In genomic region chr16:56801370-56802109, GRCm38 (mm10) we compare ENCODE assay signal across 22 mouse cellular contexts. TPM values are rescaled to one million over a fixed set of nuclear protein-coding genes. Genes with fewer than 3 reads are reported as not detected.
DNase-seq lines count a peak whose midpoint lies in the region; ATAC-seq lines count a peak whose summit lies in the region.
"Had no signal": no experiment of that assay in that cellular context is flagged by ENCODE, and none has a peak within 500 bp of the region (broad histone marks: within the 10 kb centered on the region; RNA-seq: fewer than 3 reads in every experiment).

No protein-coding gene starts in this region.

- H3K27ac ChIP-seq in liver, embryonic 12.5 days, result peak overlapping the region; percentile 80
- no peak overlapping the region for H3K27ac ChIP-seq in midbrain, embryonic 14.5 days (replicated peaks; ENCODE audit: low read depth, low read length)
- H3K27ac ChIP-seq: heart, adult 2 months; limb, embryonic 13.5 days; lung, embryonic 15.5 days; midbrain, embryonic 15.5 days had no signal

- no peaks in the 10 kb centered on the region for H3K27me3 ChIP-seq in erythroblast, embryonic 14.5 days (ENCODE audit: control insufficient read depth)
- no peaks in the 10 kb centered on the region for H3K27me3 ChIP-seq in liver, embryonic 12.5 days (replicated peaks)
- H3K27me3 ChIP-seq in midbrain, embryonic 14.5 days (ENCODE audit: control insufficient read depth, insufficient read depth, low read length), result no peaks in the 10 kb centered on the region
- H3K27me3 ChIP-seq: limb, embryonic 13.5 days; lung, embryonic 15.5 days; midbrain, embryonic 15.5 days had no signal

- no peaks in the 10 kb centered on the region for H3K36me3 ChIP-seq in erythroblast, embryonic 14.5 days (ENCODE audit: control insufficient read depth)
- no peaks in the 10 kb centered on the region for H3K36me3 ChIP-seq in liver, embryonic 12.5 days
- no peaks in the 10 kb centered on the region for H3K36me3 ChIP-seq in midbrain, embryonic 14.5 days (ENCODE audit: control insufficient read depth, insufficient read depth, low read length)
- H3K36me3 ChIP-seq: limb, embryonic 13.5 days; lung, embryonic 15.5 days; midbrain, embryonic 15.5 days had no signal

- peak overlapping the region; percentile 50 for H3K4me2 ChIP-seq in liver, embryonic 12.5 days
- H3K4me2 ChIP-seq in midbrain, embryonic 14.5 days (ENCODE audit: low read length), result no peak overlapping the region
- H3K4me2 ChIP-seq: limb, embryonic 13.5 days; lung, embryonic 15.5 days; midbrain, embryonic 15.5 days had no signal

- H3K4me3 ChIP-seq in erythroblast, embryonic 14.5 days (replicated peaks), result peak overlapping the region; percentile 10
- H3K4me3 ChIP-seq in liver, embryonic 12.5 days, result no peak overlapping the region
- no peak overlapping the region for H3K4me3 ChIP-seq in midbrain, embryonic 14.5 days (replicated peaks; ENCODE audit: low read depth, low read length)
- H3K4me3 ChIP-seq: heart, adult 2 months; limb, embryonic 13.5 days; lung, embryonic 15.5 days; midbrain, embryonic 15.5 days had no signal

- DNase-seq in c-Kit-negative CD71-positive TER-119-positive erythroid progenitor cells, embryonic 14.5 days (ENCODE audit: low read depth, low spot score), result peak; percentile 4
- no peak for DNase-seq in layer of hippocampus, adult 9-10 months (ENCODE audit: low spot score)
- DNase-seq in midbrain, embryonic 14.5 days, result no peak
- DNase-seq: adrenal gland, postnatal 36 days; cerebellum, adult 9-10 months; gastrocnemius, postnatal 25 days; heart, adult 2 months; right cerebral cortex, postnatal 25 days had no signal

- WGBS in liver, embryonic 12.5 days (ENCODE audit: insufficient replicate concordance), result 25% methylated on average over 6 of the region's 6 CpGs
- whole genome bisulfite sequencing in midbrain, embryonic 14.5 days, result 84% methylated on average over 6 of the region's 6 CpGs

- no peak overlapping the region for H3K9ac ChIP-seq in liver, embryonic 12.5 days
- no peak overlapping the region for H3K9ac ChIP-seq in midbrain, embryonic 14.5 days (replicated peaks; ENCODE audit: low read length)
- H3K9ac ChIP-seq: limb, embryonic 13.5 days; lung, embryonic 15.5 days; midbrain, embryonic 15.5 days had no signal

- peak; percentile 98 for ATAC-seq in liver, embryonic 12.5 days
- ATAC-seq in megakaryocyte progenitor cell, adult 5-6 weeks (replicated peaks; ENCODE audit: poor library complexity), result peak; percentile 78
- ATAC-seq in midbrain, embryonic 14.5 days (ENCODE audit: low FRiP score, low TSS enrichment), result no peak
- ATAC-seq in monocyte, adult 5-6 weeks (replicated peaks; ENCODE audit: insufficient number of reproducible peaks, low FRiP score, low TSS enrichment, poor library complexity, severe bottlenecking), result no peak
- ATAC-seq: forebrain, embryonic 16.5 days; midbrain, embryonic 15.5 days had no signal

- H3K9me3 ChIP-seq in erythroblast, embryonic 14.5 days (ENCODE audit: control insufficient read depth, low read length), result no peaks in the 10 kb centered on the region
- no peaks in the 10 kb centered on the region for H3K9me3 ChIP-seq in liver, embryonic 12.5 days (replicated peaks)
- no peaks in the 10 kb centered on the region for H3K9me3 ChIP-seq in midbrain, embryonic 14.5 days (ENCODE audit: control insufficient read depth, low read length)
- H3K9me3 ChIP-seq: limb, embryonic 13.5 days; lung, embryonic 15.5 days; midbrain, embryonic 15.5 days had no signal

- peaks cover 46% of the 10 kb centered on the region for H3K4me1 ChIP-seq in erythroblast, embryonic 14.5 days (ENCODE audit: control insufficient read depth)
- peaks cover 42% of the 10 kb centered on the region for H3K4me1 ChIP-seq in liver, embryonic 12.5 days
- H3K4me1 ChIP-seq in midbrain, embryonic 14.5 days (ENCODE audit: control insufficient read depth, insufficient read depth, low read length), result no peaks in the 10 kb centered on the region
- H3K4me1 ChIP-seq: limb, embryonic 13.5 days; lung, embryonic 15.5 days; midbrain, embryonic 15.5 days had no signal

RNA-seq across cellular contexts. Expression of gene Adgrg7, which starts 5.9 kb away (rescaled TPM):
- polyA plus RNA-seq in erythroblast, embryonic 14.5 days (2012), result 0.01 TPM in 1 of 2 replicates, not detected in the other
- not detected in 2 replicates for polyA plus RNA-seq in liver, embryonic 12.5 days (2016; fragmentation: Nextera tagmentation; extraction: Ambion mirVana)
- total RNA-seq in megakaryocyte progenitor cell, adult 5-6 weeks (2015), result 23.0 and 23.9 TPM in 2 replicates
- total RNA-seq in megakaryocyte progenitor cell, adult 5-6 weeks (2017), result 25.8 and 33.2 TPM in 2 replicates
- polyA plus RNA-seq in midbrain, embryonic 14.5 days (2014; fragmentation: Nextera tagmentation; extraction: Ambion mirVana), result not detected in 2 replicates
- total RNA-seq in monocyte, adult 5-6 weeks (2017), result 0.58 TPM in 1 of 3 replicates, not detected in the others
- total RNA-seq: gastrocnemius, postnatal 25 days; heart, adult 2 months; layer of hippocampus, postnatal 14 days; left cerebral cortex, postnatal 14 days had no signal
- polyA plus RNA-seq: cortical plate, adult 2 months; embryonic facial prominence, embryonic 11.5 days; forebrain, embryonic 16.5 days; heart, adult 2 months; hindbrain, embryonic 11.5 days; kidney, embryonic 14.5 days; limb, embryonic 13.5 days; lung, embryonic 15.5 days; midbrain, embryonic 15.5 days had no signal

Comparison
In these comparisons a context has a peak if more than half of its experiments do, and no peak if none do; other contexts are left out.
1. ATAC-seq: peak in liver, embryonic 12.5 days (single experiment) and megakaryocyte progenitor cell, adult 5-6 weeks (single experiment); none in midbrain, embryonic 14.5 days (single experiment) and monocyte, adult 5-6 weeks (single experiment).